Mouse (Mus musculus): ENCODE results near the gene Tmem104. TPM values are rescaled to one million over a fixed set of nuclear protein-coding genes. Genes with fewer than 3 reads are reported as not detected.

The Tmem104 gene
- polyA plus RNA-seq, 1 experiment, result not detected

- Histone ChIP-seq H3K4me3 (ENCODE audit: insufficient read depth, low read depth, low read length) (no peak overlapping the region), H3K4me1 (ENCODE audit: control insufficient read depth, insufficient read depth, low read length) (peaks cover 36% of the 10 kb centered on the region), H3K27ac (ENCODE audit: insufficient read depth, low read depth, low read length) (no peak overlapping the region)
- 67% methylated on average over 5 of the region's 5 CpGs for WGBS
- TF ChIP-seq POLR2A (IDR thresholded peaks at IDR 0.05; ENCODE audit: insufficient read depth, low read depth, low read length), result no peak
- no peak for TF ChIP-seq CTCF (IDR thresholded peaks at IDR 0.05; ENCODE audit: insufficient read depth, low read depth, low read length)
Observed at GRCm38 (mm10) chr11:115236570-115236969, 49.3 kb downstream of the Tmem104 start.

DNA sequence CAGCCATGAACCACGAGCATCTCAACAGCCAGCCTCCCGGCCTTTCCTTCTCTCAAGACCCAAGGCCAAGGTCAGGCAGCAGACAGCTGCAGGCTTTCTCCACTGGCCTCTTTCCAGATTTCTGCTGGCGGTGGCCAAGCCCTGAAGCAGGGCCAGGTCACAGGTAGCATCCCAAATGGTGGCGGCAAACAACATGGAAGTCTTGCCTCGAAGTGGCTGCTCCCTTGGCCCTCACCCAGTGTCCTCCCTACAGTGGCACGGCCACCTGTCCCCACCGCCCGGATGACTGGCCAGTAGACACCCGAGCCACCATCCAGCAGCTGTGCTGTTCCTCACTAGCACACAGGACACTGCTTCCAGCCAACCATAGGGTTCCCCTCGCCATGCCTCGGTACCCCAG is 54.1 kb downstream of the Tmem104 start:
- TF ChIP-seq CTCF (IDR thresholded peaks at IDR 0.05; ENCODE audit: insufficient read depth, low read depth, low read length), result no peak
- no peak for TF ChIP-seq POLR2A (IDR thresholded peaks at IDR 0.05; ENCODE audit: insufficient read depth, low read depth, low read length)
- WGBS, result 77% methylated on average over 11 of the region's 11 CpGs
- no peak overlapping the region for H3K27ac ChIP-seq (ENCODE audit: insufficient read depth, low read depth, low read length)
- peaks cover 14% of the 10 kb centered on the region for H3K4me1 ChIP-seq (ENCODE audit: control insufficient read depth, insufficient read depth, low read length)
- no peak overlapping the region for H3K4me3 ChIP-seq (ENCODE audit: insufficient read depth, low read depth, low read length)

GRCm38 (mm10) chr11:115242746-115243145 is 55.5 kb downstream of the Tmem104 start:
- H3K27ac ChIP-seq (ENCODE audit: insufficient read depth, low read depth, low read length), result no peak overlapping the region
- no peak overlapping the region for H3K4me3 ChIP-seq (ENCODE audit: insufficient read depth, low read depth, low read length)
- H3K4me1 ChIP-seq (ENCODE audit: control insufficient read depth, insufficient read depth, low read length), result peaks cover 21% of the 10 kb centered on the region
- TF ChIP-seq CTCF (IDR thresholded peaks at IDR 0.05; ENCODE audit: insufficient read depth, low read depth, low read length), result no peak
- TF ChIP-seq POLR2A (IDR thresholded peaks at IDR 0.05; ENCODE audit: insufficient read depth, low read depth, low read length), result no peak
- 89% methylated on average over 3 of the region's 3 CpGs for WGBS

GRCm38 (mm10) chr11:115243783-115244182 is 56.5 kb downstream of the Tmem104 start:
- TF ChIP-seq POLR2A (IDR thresholded peaks at IDR 0.05; ENCODE audit: insufficient read depth, low read depth, low read length) (no peak), CTCF (IDR thresholded peaks at IDR 0.05; ENCODE audit: insufficient read depth, low read depth, low read length) (no peak)
- H3K4me3 ChIP-seq (ENCODE audit: insufficient read depth, low read depth, low read length), result no peak overlapping the region
- 96% methylated on average over 12 of the region's 12 CpGs for WGBS
- H3K4me1 ChIP-seq (ENCODE audit: control insufficient read depth, insufficient read depth, low read length), result peaks cover 26% of the 10 kb centered on the region
- no peak overlapping the region for H3K27ac ChIP-seq (ENCODE audit: insufficient read depth, low read depth, low read length)

GRCm38 (mm10) chr11:115244840-115245239 is 57.6 kb downstream of the Tmem104 start:
- WGBS, result 89% methylated on average over 8 of the region's 8 CpGs
- TF ChIP-seq CTCF (IDR thresholded peaks at IDR 0.05; ENCODE audit: insufficient read depth, low read depth, low read length) (no peak), POLR2A (IDR thresholded peaks at IDR 0.05; ENCODE audit: insufficient read depth, low read depth, low read length) (no peak)
- Histone ChIP-seq H3K4me3 (ENCODE audit: insufficient read depth, low read depth, low read length) (no peak overlapping the region), H3K4me1 (ENCODE audit: control insufficient read depth, insufficient read depth, low read length) (peaks cover 25% of the 10 kb centered on the region), H3K27ac (ENCODE audit: insufficient read depth, low read depth, low read length) (no peak overlapping the region)

GRCm38 (mm10) chr11:115246386-115246785 is 59.1 kb downstream of the Tmem104 start:
- WGBS, result 64% methylated on average over 8 of the region's 8 CpGs
- peaks cover 31% of the 10 kb centered on the region for H3K4me1 ChIP-seq (ENCODE audit: control insufficient read depth, insufficient read depth, low read length)
- no peak for TF ChIP-seq CTCF (IDR thresholded peaks at IDR 0.05; ENCODE audit: insufficient read depth, low read depth, low read length)
- TF ChIP-seq POLR2A (IDR thresholded peaks at IDR 0.05; ENCODE audit: insufficient read depth, low read depth, low read length), result no peak
- no peak overlapping the region for H3K4me3 ChIP-seq (ENCODE audit: insufficient read depth, low read depth, low read length)
- H3K27ac ChIP-seq (ENCODE audit: insufficient read depth, low read depth, low read length), result no peak overlapping the region

DNA sequence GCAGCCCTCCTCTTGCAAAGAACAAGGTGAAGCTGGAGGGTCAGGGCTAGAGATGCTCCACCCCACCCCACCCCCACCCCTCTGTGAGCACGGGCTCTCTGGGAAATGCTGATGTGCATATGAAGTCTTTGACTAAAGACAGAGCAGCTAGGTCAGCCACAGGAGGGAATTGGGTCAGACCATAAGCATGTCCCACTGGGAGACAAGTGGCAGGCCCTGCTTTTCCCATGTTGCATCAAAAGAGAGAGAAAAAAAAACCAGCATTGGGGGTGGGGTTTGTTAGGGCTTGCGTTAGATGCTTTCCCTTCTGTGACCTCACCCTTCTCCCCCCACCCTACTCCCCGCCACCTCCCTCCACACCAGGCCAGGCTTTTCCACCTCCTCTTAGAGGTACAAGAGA is 60.0 kb downstream of the Tmem104 start:
- Histone ChIP-seq H3K4me3 (ENCODE audit: insufficient read depth, low read depth, low read length) (no peak overlapping the region), H3K4me1 (ENCODE audit: control insufficient read depth, insufficient read depth, low read length) (peaks cover 31% of the 10 kb centered on the region), H3K27ac (ENCODE audit: insufficient read depth, low read depth, low read length) (no peak overlapping the region)
- no peak for TF ChIP-seq CTCF (IDR thresholded peaks at IDR 0.05; ENCODE audit: insufficient read depth, low read depth, low read length)
- TF ChIP-seq POLR2A (IDR thresholded peaks at IDR 0.05; ENCODE audit: insufficient read depth, low read depth, low read length), result no peak
- WGBS, result 39% methylated on average over 3 of the region's 3 CpGs

GRCm38 (mm10) chr11:115247945-115248344 is 60.7 kb downstream of the Tmem104 start:
- H3K4me1 ChIP-seq (ENCODE audit: control insufficient read depth, insufficient read depth, low read length), result peaks cover 31% of the 10 kb centered on the region
- H3K27ac ChIP-seq (ENCODE audit: insufficient read depth, low read depth, low read length), result no peak overlapping the region
- WGBS, result 85% methylated on average over 6 of the region's 6 CpGs
- no peak overlapping the region for H3K4me3 ChIP-seq (ENCODE audit: insufficient read depth, low read depth, low read length)
- TF ChIP-seq CTCF (IDR thresholded peaks at IDR 0.05; ENCODE audit: insufficient read depth, low read depth, low read length), result no peak

DNA sequence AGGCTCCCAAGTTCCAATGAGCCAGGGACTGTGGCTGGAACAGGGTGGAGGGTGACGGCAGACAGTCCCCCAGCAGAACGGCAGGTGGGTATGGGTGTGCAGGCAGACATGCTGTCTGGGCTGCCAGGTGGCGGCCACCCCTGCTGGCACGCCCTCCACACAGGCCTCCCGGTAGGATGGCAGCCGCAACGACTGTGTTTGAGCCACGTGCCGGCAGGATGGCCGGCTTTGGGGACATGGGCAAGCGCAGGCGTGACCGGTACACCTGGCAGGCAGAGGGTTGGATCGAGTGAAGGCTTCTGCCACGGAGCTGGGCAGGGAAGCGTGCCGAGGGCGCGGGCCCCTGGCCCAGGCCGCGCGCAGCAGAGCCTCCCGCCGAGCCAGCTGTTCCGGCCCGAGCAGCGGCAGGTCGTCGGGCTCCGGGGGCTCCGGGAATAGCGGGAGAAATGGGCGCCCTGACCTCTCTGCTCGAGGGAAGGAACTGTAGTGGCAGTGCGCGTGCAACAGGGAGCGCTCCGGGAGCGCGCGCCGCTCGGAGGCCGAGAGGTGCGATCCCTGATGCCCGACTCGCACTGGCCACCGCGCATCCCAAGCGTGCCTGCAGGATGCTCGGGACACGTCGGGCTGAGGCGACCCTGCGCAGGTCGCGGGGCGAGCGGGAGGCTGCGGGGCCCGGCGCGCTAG is 62.6 kb downstream of the Tmem104 start:
- no peak for TF ChIP-seq CTCF (IDR thresholded peaks at IDR 0.05; ENCODE audit: insufficient read depth, low read depth, low read length)
- no peak for TF ChIP-seq POLR2A (IDR thresholded peaks at IDR 0.05; ENCODE audit: insufficient read depth, low read depth, low read length)
- Histone ChIP-seq H3K27ac (ENCODE audit: insufficient read depth, low read depth, low read length) (no peak overlapping the region), H3K4me1 (ENCODE audit: control insufficient read depth, insufficient read depth, low read length) (peaks cover 29% of the 10 kb centered on the region), H3K4me3 (ENCODE audit: insufficient read depth, low read depth, low read length) (peak overlapping the region; percentile 47)
- WGBS, result 7% methylated on average over 63 of the region's 63 CpGs
